ENCODE assay signal across 8 mouse cellular contexts in genomic region chr1:152589331-152589935, GRCm38 (mm10).
DNase-seq lines count a peak whose midpoint lies in the region; ATAC-seq and TF ChIP-seq lines count a peak whose summit lies in the region.

No protein-coding gene starts in this region.

- H3K4me1 ChIP-seq in kidney, adult 2 months (ENCODE audit: control insufficient read depth, insufficient read depth, low read length) = peaks cover 16% of the 10 kb centered on the region

- peak overlapping the region; percentile 74 for H3K27ac ChIP-seq in kidney, adult 2 months (ENCODE audit: insufficient read depth, low read depth, low read length)

- WGBS in kidney, adult 2 months = 19% methylated on average over 9 of the region's 9 CpGs

- no peak for ATAC-seq in erythroid progenitor cell, adult 5-6 weeks (replicated peaks; ENCODE audit: low FRiP score, poor library complexity, severe bottlenecking)

- TF ChIP-seq CTCF in kidney, adult 2 months (conservative IDR thresholded peaks at IDR 0.05; ENCODE audit: insufficient read depth, insufficient read length, low read depth, low read length) = no peak

- H3K36me3 ChIP-seq in kidney, adult 2 months (ENCODE audit: control insufficient read depth, insufficient read depth, low read length) = peaks cover 4% of the 10 kb centered on the region; the same call in 1 of the 2 replicates

- peak; percentile 55 for DNase-seq in embryo, embryonic 10.5 days (ENCODE audit: low spot score)
- no peak for DNase-seq in embryo, embryonic 11 days
- DNase-seq in adrenal gland, adult 8-10 months = peak; percentile 46
- DNase-seq in gastrocnemius, postnatal 25 days = peak; percentile 78
- peak; percentile 92 for DNase-seq in kidney, adult 2 months
- DNase-seq in lung, postnatal 25 days (ENCODE audit: low spot score) = peak; percentile 68
- no peak for DNase-seq in thymus, postnatal 36 days

- no peak overlapping the region for H3K4me3 ChIP-seq in kidney, adult 2 months (ENCODE audit: insufficient read depth, low read depth, low read length)

- TF ChIP-seq POLR2A in kidney, adult 2 months (IDR thresholded peaks at IDR 0.05; ENCODE audit: low read depth, low read length) = no peak

- H3K27me3 ChIP-seq in kidney, adult 2 months (replicated peaks; ENCODE audit: control insufficient read depth, insufficient read depth, low read length) = no peaks in the 10 kb centered on the region

Comparison
In these comparisons a context has a peak if more than half of its experiments do, and no peak if none do; other contexts are left out.
1. DNase-seq: peak in embryo, embryonic 10.5 days (single experiment), adrenal gland, adult 8-10 months (single experiment), gastrocnemius, postnatal 25 days (single experiment), kidney, adult 2 months (single experiment) and lung, postnatal 25 days (single experiment); none in embryo, embryonic 11 days (single experiment) and thymus, postnatal 36 days (0 of 2).